Mouse (Mus musculus) heart, embryonic 15.5 days (tissue): Measurements from ENCODE around the gene Taf8. TPM values are rescaled to one million over a fixed set of nuclear protein-coding genes. Genes with fewer than 3 reads are reported as not detected.

Experiments used
- ATAC-seq: fragments of 200-750 bp; cut with Nextera tagmentation; replicated peaks from 2 replicates; pipeline ENCODE4 v1.8.0; 2017; ENCODE audit warnings: low read depth, moderate TSS enrichment; ENCODE audit not compliant: insufficient number of reproducible peaks, insufficient read depth, low FRiP score
- H3K27ac ChIP-seq: fragments of 300-500 bp; sonication (generic); 2 replicates; pipeline ENCODE4 v1.5.1; 2015; ENCODE audit warnings: mild to moderate bottlenecking, inconsistent platforms
- H3K27me3 ChIP-seq: fragments of 300-500 bp; sonication (generic); 2 replicates; pipeline ENCODE4 v1.6.1; 2015; ENCODE audit warnings: inconsistent platforms
- H3K36me3 ChIP-seq: fragments of 300-500 bp; sonication (generic); 2 replicates; pipeline ENCODE4 v1.6.1; 2015; ENCODE audit warnings: mild to moderate bottlenecking, inconsistent platforms
- H3K4me1 ChIP-seq: fragments of 300-500 bp; sonication (generic); replicated peaks from 2 replicates; pipeline ENCODE4 v1.6.1; 2015; ENCODE audit warnings: inconsistent platforms
- H3K4me2 ChIP-seq: fragments of 300-500 bp; sonication (generic); 2 replicates; pipeline ENCODE4 v1.6.1; 2015; ENCODE audit warnings: inconsistent platforms, mild to moderate bottlenecking, moderate library complexity
- H3K4me3 ChIP-seq: fragments of 300-500 bp; sonication (generic); 2 replicates; pipeline ENCODE4 v1.5.1; 2015; ENCODE audit warnings: mild to moderate bottlenecking, inconsistent platforms
- H3K9ac ChIP-seq: fragments of 300-500 bp; sonication (generic); 2 replicates; pipeline ENCODE4 v1.6.1; 2015; ENCODE audit warnings: mild to moderate bottlenecking, inconsistent platforms
- H3K9me3 ChIP-seq: fragments of 300-500 bp; sonication (generic); replicated peaks from 2 replicates; pipeline ENCODE4 v1.6.1; 2016; ENCODE audit warnings: inconsistent platforms
- WGBS: fragments of 180-500 bp; shearing (Covaris S2); methylation state at CpG from one replicate; pipeline ENCODE4 v1.1.7; 2015; ENCODE audit warnings: mixed read lengths; 5-methylcytosine and 5-hydroxymethylcytosine counted together
- polyA plus RNA-seq: library from polyadenylated mRNA; unstranded; fragments of >200 nt; fragmentation: Nextera tagmentation; extraction: Ambion mirVana; gene quantifications from 2 replicates; pipeline ENCODE4 v1.2.1, GENCODE M21; 2015

Gene Taf8
- 17.0 and 20.5 TPM in 2 replicates for polyA plus RNA-seq

DNA sequence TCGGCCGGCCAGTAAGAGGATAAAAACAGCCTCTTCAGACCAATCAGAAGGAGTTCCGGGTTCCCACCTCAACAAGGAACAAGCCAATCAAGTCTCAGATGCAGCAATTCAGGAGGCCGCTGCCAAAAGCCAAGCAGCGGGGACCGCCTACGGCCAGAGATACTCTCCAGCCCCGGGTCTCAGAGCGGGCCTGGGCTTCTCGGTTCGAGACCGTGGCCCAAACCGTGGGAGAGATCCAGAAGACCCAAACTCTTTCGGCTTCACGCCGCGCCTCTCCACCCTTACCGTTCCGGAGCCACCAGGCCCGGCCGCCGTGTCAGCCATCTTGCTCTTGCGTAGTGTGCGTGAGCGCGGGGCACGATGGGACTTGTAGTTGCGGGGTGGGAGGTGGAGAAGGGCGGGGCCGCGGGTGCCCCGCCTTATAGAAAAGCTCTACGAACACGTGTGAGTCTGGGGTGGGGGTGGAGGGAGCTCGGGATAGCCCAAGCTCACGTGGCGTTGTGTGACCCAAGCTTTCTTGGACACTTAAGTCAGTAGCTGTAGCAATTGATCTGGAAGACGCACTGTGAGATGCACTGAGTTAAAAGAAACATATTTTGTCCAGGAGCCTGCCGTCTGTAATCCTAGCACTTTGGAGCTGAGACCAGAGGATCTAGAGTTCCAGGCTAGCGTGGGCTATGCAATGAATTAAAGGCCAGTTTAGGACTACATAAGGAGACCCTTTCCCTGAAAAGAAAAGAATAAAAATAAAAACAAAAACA lies at the start of gene Taf8:
Taf8 (minus strand) TSS at position 347 of the 761 bp plus-strand sequence.
- H3K9ac ChIP-seq = peak within 1 kb of the TSS; percentile 84
- peak within 1 kb of the TSS; percentile 85 for H3K27ac ChIP-seq
- 2% methylated on average over 40 of the region's 40 CpGs for WGBS
- H3K9me3 ChIP-seq = no peaks in the 10 kb centered on the region
- H3K4me1 ChIP-seq = peaks cover 32% of the 10 kb centered on the region
- peak within 1 kb of the TSS; percentile 75 for H3K4me3 ChIP-seq
- ATAC-seq = peak; percentile 92
- peaks cover 25% of the 10 kb centered on the region for H3K36me3 ChIP-seq
- peak within 1 kb of the TSS; percentile 85 for H3K4me2 ChIP-seq
- no peaks in the 10 kb centered on the region for H3K27me3 ChIP-seq

DNA sequence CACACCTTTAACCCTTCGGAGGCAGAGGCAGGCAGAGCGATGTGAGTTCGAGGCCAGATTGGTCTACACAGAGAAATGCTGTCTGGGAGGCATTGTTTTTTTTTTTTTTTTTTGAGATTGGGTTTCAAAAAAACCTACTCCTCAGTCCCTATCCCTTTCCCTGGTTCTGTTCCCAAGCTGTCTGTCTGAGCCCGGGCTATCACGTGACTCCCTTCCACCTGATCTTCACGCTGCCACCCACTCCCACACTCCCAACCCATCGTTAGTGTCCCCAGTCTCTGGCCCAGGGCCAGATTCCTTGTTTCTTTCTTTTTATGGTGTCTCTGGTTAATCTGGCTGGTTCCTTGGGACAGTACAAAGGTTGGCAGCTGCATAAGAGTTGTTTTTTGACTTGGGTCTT lies 49.0 kb upstream of the Taf8 start:
- Histone ChIP-seq H3K27me3 (no peaks in the 10 kb centered on the region), H3K9ac (no peak overlapping the region), H3K9me3 (no peaks in the 10 kb centered on the region), H3K27ac (no peak overlapping the region), H3K4me1 (0 out of 2 replicates have a peak, but pooled peaks cover 1% of the 10 kb centered on the region), H3K36me3 (no peaks in the 10 kb centered on the region), H3K4me3 (no peak overlapping the region), H3K4me2 (no peak overlapping the region)
- WGBS = 59% methylated on average over 7 of the region's 7 CpGs
- ATAC-seq = no peak

DNA sequence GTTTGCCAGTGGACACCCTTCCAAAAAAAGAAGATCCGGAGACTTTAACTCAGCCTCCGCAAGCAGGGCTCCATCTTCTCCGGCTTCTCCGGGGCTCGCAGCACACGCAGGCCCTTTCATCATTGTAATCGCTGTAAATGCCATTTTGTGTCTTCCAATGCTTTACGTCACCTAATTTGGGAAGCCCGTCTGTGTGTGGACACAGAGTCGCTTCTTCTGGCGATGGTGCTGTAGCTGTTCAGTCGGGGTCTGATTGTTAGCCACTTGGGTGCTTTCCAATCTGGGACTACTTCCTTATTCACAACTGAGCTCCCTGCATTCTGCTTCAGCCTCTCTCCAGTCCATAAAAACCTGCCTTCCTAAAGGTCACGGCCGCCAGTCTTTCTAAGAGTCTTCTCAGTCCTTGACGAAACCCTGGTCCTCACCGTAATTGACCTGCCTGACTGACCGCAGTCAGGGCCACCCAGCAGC lies 43.8 kb upstream of the Taf8 start:
- Histone ChIP-seq H3K27me3 (no peaks in the 10 kb centered on the region), H3K36me3 (no peaks in the 10 kb centered on the region), H3K9ac (no peak overlapping the region), H3K27ac (no peak overlapping the region), H3K9me3 (no peaks in the 10 kb centered on the region), H3K4me2 (no peak overlapping the region), H3K4me3 (no peak overlapping the region), H3K4me1 (peaks cover 7% of the 10 kb centered on the region; the same call in 1 of the 2 replicates)
- 75% methylated on average over 17 of the region's 17 CpGs for WGBS
- no peak; the same call in 1 of the 2 replicates for ATAC-seq

DNA sequence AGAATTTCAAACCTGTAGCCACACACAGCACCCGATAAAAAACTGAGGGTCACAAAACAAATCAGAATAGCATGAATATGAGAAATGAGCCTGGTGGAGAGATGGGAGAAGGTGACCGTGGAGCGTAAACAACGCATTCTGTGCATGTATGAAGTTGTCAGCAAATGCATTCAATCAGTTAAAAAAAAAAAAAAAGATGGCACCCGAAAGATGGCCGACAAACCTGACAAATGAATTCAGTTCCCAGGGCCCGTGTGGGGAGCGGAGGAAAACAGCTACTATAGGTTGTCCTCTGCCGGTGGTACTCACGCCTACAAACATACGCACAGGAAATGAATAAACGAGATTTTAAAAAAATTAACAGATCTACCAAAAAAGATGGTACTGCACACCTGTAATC lies 43.1 kb upstream of the Taf8 start:
- H3K27me3 ChIP-seq = no peaks in the 10 kb centered on the region
- no peak overlapping the region for H3K27ac ChIP-seq
- 88% methylated on average over 12 of the region's 12 CpGs for WGBS
- H3K9me3 ChIP-seq = no peaks in the 10 kb centered on the region
- no peak overlapping the region for H3K4me2 ChIP-seq
- no peaks in the 10 kb centered on the region for H3K36me3 ChIP-seq
- peaks cover 7% of the 10 kb centered on the region; the same call in 1 of the 2 replicates for H3K4me1 ChIP-seq
- H3K9ac ChIP-seq = no peak overlapping the region
- no peak overlapping the region for H3K4me3 ChIP-seq
- ATAC-seq = no peak

DNA sequence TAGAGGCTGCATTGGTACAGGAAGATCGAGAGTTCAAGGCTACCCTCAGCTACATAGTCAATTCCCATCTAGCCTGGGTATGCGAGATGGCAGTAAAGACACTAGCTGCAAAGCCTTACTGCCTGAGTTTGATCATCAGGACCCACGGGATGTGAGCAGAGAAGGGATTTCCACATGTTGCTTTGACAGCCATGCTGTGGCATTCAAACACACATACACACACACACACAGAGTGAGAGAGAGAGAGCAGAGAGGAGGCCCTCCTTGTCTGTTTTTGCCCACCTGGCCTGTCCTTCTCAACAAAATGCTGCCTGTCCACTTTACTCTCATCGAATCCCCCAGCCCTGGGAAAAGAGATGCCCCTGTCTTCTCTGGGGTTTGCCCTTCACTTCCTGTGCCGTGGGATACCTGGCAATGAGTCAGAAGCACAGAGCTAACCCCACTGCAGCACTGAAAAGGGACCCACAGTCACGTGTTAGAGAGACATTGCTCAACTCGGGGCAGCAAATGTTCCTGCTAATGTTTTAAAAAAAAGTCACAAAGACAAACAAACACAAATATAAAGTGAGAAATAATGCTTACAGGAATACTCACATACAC lies 41.1 kb upstream of the Taf8 start:
- Histone ChIP-seq H3K4me3 (no peak overlapping the region), H3K27me3 (no peaks in the 10 kb centered on the region), H3K9ac (no peak overlapping the region), H3K36me3 (no peaks in the 10 kb centered on the region), H3K4me2 (no peak overlapping the region), H3K4me1 (peaks cover 7% of the 10 kb centered on the region; the same call in 1 of the 2 replicates), H3K27ac (no peak overlapping the region), H3K9me3 (no peaks in the 10 kb centered on the region)
- 66% methylated on average over 7 of the region's 7 CpGs for WGBS
- ATAC-seq = no peak

DNA sequence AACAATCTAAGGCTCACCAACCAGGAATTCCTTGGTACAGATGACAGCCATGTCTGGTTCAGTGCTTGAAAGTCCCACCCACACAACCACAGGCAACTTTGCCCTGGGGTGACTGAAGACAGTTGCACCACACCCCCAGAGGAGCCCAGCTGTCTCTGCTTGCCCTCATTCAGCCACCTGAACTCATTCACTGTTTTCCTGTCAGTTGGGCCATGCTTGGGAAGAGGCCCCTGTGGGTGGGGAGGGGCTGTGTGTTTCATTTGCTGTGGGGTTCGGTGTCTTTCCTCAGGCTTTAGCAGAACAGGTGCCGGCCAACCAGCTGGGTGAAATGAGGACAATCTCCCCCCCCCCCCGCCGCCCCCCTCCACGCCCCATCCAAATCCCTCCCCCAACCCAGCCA lies 40.0 kb upstream of the Taf8 start:
- no peak for ATAC-seq
- H3K27ac ChIP-seq = no peak overlapping the region
- H3K4me2 ChIP-seq = no peak overlapping the region
- no peak overlapping the region for H3K4me3 ChIP-seq
- no peaks in the 10 kb centered on the region for H3K36me3 ChIP-seq
- H3K9ac ChIP-seq = no peak overlapping the region
- 67% methylated on average over 4 of the region's 5 CpGs for WGBS
- H3K4me1 ChIP-seq = peaks cover 7% of the 10 kb centered on the region; the same call in 1 of the 2 replicates
- no peaks in the 10 kb centered on the region for H3K27me3 ChIP-seq
- no peaks in the 10 kb centered on the region for H3K9me3 ChIP-seq

DNA sequence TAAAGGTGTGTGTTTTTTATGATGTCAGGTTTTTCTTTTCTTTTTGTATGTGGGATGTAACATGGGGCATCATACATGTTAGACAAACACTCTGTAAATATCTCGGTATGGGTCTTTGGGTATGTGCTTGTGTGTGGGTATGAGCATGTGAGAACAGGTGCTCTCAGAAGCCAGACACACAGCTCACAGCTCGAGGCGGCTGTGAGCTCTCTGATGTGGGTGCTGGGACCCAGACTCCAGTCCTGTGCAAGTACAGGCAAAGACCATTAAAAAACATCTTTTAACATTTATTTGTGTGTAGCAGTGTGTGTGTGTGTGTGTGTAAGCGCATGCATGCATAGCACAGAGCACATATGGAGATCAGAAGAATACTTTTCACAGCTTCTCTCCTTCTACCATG lies 37.0 kb upstream of the Taf8 start:
- WGBS = 84% methylated on average over 4 of the region's 4 CpGs
- no peak for ATAC-seq
- Histone ChIP-seq H3K4me2 (no peak overlapping the region), H3K4me3 (no peak overlapping the region), H3K9me3 (no peaks in the 10 kb centered on the region), H3K27me3 (no peaks in the 10 kb centered on the region), H3K9ac (no peak overlapping the region), H3K27ac (no peak overlapping the region), H3K4me1 (peaks cover 8% of the 10 kb centered on the region; the same call in 1 of the 2 replicates), H3K36me3 (no peaks in the 10 kb centered on the region)

DNA sequence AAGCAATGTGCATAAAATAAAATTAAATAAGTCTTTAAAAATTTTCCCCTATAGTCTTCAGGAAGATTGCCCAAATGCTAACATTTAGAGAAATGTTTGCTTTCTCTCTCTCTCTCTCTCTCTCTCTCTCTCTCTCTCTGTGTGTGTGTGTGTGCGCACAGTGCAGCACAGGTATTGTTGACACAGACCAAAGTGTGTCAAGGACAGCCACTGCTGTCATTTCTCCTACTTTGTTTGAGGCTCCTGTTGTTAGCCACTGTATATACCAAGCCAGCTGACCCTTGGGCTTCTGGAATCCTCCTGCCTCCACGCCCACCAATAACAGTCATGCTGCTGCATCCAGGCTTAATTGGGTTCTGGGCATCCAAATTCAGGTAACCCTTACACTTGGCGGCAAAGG lies 36.0 kb upstream of the Taf8 start:
- H3K4me2 ChIP-seq = no peak overlapping the region
- no peak for ATAC-seq

DNA sequence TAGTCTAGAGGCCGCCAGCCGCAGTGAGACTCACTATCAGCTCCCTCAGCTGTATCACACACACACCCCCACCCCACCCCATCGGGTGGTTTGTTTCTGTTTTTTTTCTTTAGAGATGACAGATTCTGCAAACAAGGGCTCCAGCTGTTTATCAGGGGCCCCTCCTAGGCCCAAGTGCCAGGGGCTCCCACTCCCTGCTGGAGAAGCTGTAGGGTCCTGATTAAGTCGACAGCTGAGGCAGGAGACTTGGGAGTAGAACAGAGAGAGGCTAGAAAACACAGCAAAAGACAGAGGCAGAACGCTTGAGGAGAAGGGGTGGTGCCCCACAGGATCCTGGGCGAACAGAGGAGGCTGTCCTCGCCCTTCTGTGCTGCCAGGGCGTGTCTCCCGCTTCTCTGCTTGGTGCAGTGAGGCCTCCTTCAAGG lies 33.7 kb upstream of the Taf8 start:
- 52% methylated on average over 9 of the region's 9 CpGs for WGBS
- H3K27me3 ChIP-seq = no peaks in the 10 kb centered on the region
- no peak overlapping the region for H3K4me2 ChIP-seq
- H3K36me3 ChIP-seq = no peaks in the 10 kb centered on the region
- no peaks in the 10 kb centered on the region for H3K9me3 ChIP-seq
- H3K4me3 ChIP-seq = no peak overlapping the region
- H3K4me1 ChIP-seq = 0 out of 2 replicates have a peak, but pooled peaks cover 5% of the 10 kb centered on the region
- no peak overlapping the region for H3K9ac ChIP-seq
- no peak for ATAC-seq
- H3K27ac ChIP-seq = no peak overlapping the region

More for the DNA sequence above, 36.0 kb upstream of the Taf8 start:
- Histone ChIP-seq H3K27me3 (no peaks in the 10 kb centered on the region), H3K4me3 (no peak overlapping the region), H3K9ac (no peak overlapping the region), H3K4me1 (peaks cover 8% of the 10 kb centered on the region; the same call in 1 of the 2 replicates), H3K36me3 (no peaks in the 10 kb centered on the region), H3K27ac (no peak overlapping the region), H3K9me3 (no peaks in the 10 kb centered on the region)
- WGBS = 93% methylated on average over 3 of the region's 3 CpGs

DNA sequence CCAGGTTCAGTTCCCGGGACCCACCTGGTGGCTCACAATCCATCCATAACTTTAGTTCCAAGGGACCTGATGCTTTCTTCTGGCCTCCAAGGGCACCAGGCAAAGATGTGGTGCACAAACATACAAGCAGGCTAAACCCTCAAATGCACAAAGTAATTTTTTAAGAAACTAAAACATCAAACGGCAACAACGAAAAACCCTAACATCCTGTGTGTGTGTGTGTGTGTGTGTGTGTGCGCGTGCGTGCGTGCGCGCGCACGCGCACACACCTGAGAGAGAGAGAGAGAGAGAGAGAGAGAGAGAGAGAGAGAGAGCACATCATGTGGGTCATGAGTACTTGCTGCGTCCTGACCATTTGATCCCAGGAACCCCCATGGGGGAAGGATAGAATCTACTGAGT lies 31.6 kb upstream of the Taf8 start:
- Histone ChIP-seq H3K4me3 (no peak overlapping the region), H3K4me2 (no peak overlapping the region), H3K27ac (no peak overlapping the region), H3K36me3 (no peaks in the 10 kb centered on the region), H3K27me3 (no peaks in the 10 kb centered on the region), H3K9ac (no peak overlapping the region), H3K9me3 (no peaks in the 10 kb centered on the region), H3K4me1 (peaks cover 9% of the 10 kb centered on the region)
- 97% methylated on average over 13 of the region's 13 CpGs for WGBS
- ATAC-seq = no peak

DNA sequence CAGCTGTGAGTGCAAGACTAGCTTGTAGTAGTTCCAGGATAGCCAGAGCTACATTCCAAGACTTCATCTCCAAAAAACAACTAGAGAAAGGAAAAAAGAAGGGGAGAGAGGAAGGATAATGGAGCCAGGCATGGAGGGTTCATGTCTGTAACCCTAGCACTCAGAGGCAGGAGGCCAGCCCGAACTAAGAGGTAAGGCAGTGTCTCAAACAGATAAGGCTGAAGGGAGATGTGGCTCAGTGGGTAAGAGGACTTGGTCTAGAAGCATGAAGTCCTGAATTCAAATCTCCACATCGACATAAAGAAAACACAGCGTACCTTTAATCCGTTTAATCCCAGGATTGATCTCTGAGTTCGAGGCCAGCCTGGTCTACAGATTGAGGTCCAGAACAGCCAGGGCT lies 30.3 kb upstream of the Taf8 start:
- Histone ChIP-seq H3K4me2 (no peak overlapping the region), H3K27ac (no peak overlapping the region)
- 89% methylated on average over 5 of the region's 5 CpGs for WGBS

More for the DNA sequence above, 30.3 kb upstream of the Taf8 start:
- peaks cover 22% of the 10 kb centered on the region for H3K4me1 ChIP-seq
- H3K27me3 ChIP-seq = no peaks in the 10 kb centered on the region
- no peak overlapping the region for H3K9ac ChIP-seq
- no peak overlapping the region for H3K4me3 ChIP-seq
- no peaks in the 10 kb centered on the region for H3K36me3 ChIP-seq
- no peaks in the 10 kb centered on the region for H3K9me3 ChIP-seq
- ATAC-seq = no peak
